Mouse (Mus musculus) lung, postnatal 10 days (tissue): Measurements from ENCODE around the gene Hoxa2.

ENCODE experiments used
- DNase-seq: peaks from one replicate; pipeline ENCODE4 v3.0.0; 2021

Gene Hoxa2

GRCm38 (mm10) chr6:52137841-52138535 lies 26.6 kb downstream of the Hoxa2 start:
- DNase-seq: no peak

- DNase-seq: no peak
These were observed 41.0 kb downstream of the Hoxa2 start for GRCm38 (mm10) chr6:52123673-52124072.

GRCm38 (mm10) chr6:52121173-52121572 lies 43.5 kb downstream of the Hoxa2 start:
- DNase-seq: no peak

GRCm38 (mm10) chr6:52118903-52119635 lies 45.6 kb downstream of the Hoxa2 start:
- DNase-seq: no peak

- DNase-seq: no peak
These were observed 48.7 kb downstream of the Hoxa2 start for GRCm38 (mm10) chr6:52115899-52116298.
